Mouse (Mus musculus): ENCODE data around the gene Aldh6a1. TPM values are rescaled to one million over a fixed set of nuclear protein-coding genes. Genes with fewer than 3 reads are reported as not detected.

The Aldh6a1 gene
- 39.1 and 40.5 TPM in 2 replicates for polyA plus RNA-seq (2015; fragmentation: Nextera tagmentation; extraction: Ambion mirVana)

DNA sequence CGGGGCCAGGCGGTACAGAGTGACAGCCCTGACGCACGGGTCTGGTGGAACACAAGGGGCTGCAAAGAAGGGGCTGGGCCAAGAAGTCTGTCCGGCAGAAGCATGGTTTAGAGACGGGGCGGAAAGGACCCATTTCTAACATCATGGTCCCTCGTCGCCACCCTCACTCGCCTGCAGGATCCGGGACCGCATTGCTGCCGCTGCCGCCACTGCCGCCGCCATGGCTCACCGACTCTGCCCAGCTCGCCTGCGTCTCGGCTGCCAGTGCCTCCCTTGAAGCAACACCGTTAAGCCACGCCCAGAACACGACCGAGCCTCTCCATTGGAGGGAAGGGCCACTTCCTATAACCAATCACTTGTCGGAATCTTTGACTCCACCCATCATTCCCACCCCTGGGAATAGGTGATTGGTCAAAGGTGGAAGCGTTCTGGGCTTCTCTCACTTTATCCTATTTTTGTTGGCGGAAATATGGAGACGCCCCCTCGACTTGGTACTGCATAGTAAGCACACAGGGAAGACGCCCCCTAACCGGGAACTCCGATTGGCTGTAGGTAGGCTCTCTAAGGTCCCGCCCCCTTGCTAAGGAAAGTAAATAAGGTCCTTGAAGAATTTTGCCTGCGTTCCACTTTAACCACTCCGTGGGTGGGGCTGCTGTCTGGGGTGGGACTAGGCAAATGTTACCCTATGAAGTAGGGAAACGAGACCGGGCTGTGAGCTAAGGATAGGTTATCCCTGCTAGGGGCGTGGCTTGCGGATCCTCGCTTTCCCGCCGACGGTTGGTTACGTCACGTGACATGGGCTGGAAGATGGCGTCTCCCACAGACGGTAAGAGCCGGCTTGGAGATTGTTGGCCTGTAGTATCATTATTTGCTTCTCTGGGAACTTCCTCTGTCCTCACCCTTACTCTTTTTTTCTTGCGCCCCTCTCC lies at the start of gene Aldh6a1, which contains the start of gene Lin52:
Gene Aldh6a1, minus strand, starts transcription at position 287 of the 929 bp plus-strand sequence.
Gene Lin52, plus strand, starts transcription at position 705 of the 929 bp plus-strand sequence.
- H3K9me3 ChIP-seq = no peaks in the 10 kb centered on the region
- peaks cover 21% of the 10 kb centered on the region for H3K4me1 ChIP-seq
- H3K27ac ChIP-seq = peak within 1 kb of the TSS; percentile 81
- H3K9ac ChIP-seq = peak within 1 kb of the TSS; percentile 68
- H3K4me2 ChIP-seq = peak within 1 kb of the TSS; percentile 95
- WGBS = 0% methylated on average over 49 of the region's 49 CpGs
- no peaks in the 10 kb centered on the region for H3K36me3 ChIP-seq
- no peaks in the 10 kb centered on the region; the same call in 1 of the 2 replicates for H3K27me3 ChIP-seq
- peak; percentile 99 for ATAC-seq (ENCODE audit: borderline replicate concordance, extremely low read depth, low FRiP score, low TSS enrichment)
- H3K4me3 ChIP-seq = peak within 1 kb of the TSS; percentile 78

DNA sequence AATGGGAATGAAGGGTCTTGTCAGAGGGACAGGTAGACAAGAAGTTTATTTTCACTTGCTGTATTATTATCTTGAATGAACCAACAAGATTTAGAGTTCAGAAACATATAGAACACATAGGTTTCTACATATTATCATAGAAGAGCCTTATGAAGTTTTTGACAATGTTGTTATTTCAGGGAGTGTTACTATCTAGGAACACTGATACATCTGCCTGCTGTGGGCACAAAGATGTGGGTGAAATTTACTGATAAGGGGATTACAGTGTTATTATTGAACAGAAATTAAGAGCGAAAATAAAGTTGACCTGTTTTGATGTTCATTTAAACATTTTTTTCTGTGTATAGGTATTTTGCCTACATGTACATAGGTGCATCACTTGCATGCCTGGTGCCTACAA lies 46.0 kb upstream of the Aldh6a1 start:
- Histone ChIP-seq H3K36me3 (no peaks in the 10 kb centered on the region), H3K4me1 (peaks cover 5% of the 10 kb centered on the region; the same call in 1 of the 2 replicates), H3K9me3 (no peaks in the 10 kb centered on the region), H3K27ac (no peak overlapping the region), H3K4me2 (no peak overlapping the region), H3K4me3 (no peak overlapping the region), H3K9ac (no peak overlapping the region), H3K27me3 (no peaks in the 10 kb centered on the region)
- ATAC-seq (ENCODE audit: borderline replicate concordance, extremely low read depth, low FRiP score, low TSS enrichment) = no peak
- 95% methylated on average over 1 of the region's 1 CpGs for WGBS

- no peak for ATAC-seq (ENCODE audit: borderline replicate concordance, extremely low read depth, low FRiP score, low TSS enrichment)
Observed at GRCm38 (mm10) chr12:84487324-84488056, 36.7 kb upstream of the Aldh6a1 start.

GRCm38 (mm10) chr12:84482778-84483585 lies 32.2 kb upstream of the Aldh6a1 start:
- Histone ChIP-seq H3K27ac (no peak overlapping the region), H3K36me3 (no peaks in the 10 kb centered on the region), H3K4me1 (peaks cover 8% of the 10 kb centered on the region), H3K9ac (no peak overlapping the region), H3K27me3 (no peaks in the 10 kb centered on the region), H3K4me2 (no peak overlapping the region), H3K4me3 (no peak overlapping the region), H3K9me3 (no peaks in the 10 kb centered on the region)
- ATAC-seq (ENCODE audit: borderline replicate concordance, extremely low read depth, low FRiP score, low TSS enrichment) = no peak
- 81% methylated on average over 14 of the region's 14 CpGs for WGBS

More at GRCm38 (mm10) chr12:84487324-84488056, 36.7 kb upstream of the Aldh6a1 start:
- H3K36me3 ChIP-seq = no peaks in the 10 kb centered on the region
- no peaks in the 10 kb centered on the region for H3K27me3 ChIP-seq
- H3K4me1 ChIP-seq = peaks cover 19% of the 10 kb centered on the region
- no peak overlapping the region for H3K4me2 ChIP-seq
- no peak overlapping the region for H3K27ac ChIP-seq
- 21% methylated on average over 8 of the region's 8 CpGs for WGBS
- H3K9ac ChIP-seq = no peak overlapping the region
- H3K4me3 ChIP-seq = no peak overlapping the region
- no peaks in the 10 kb centered on the region for H3K9me3 ChIP-seq

DNA sequence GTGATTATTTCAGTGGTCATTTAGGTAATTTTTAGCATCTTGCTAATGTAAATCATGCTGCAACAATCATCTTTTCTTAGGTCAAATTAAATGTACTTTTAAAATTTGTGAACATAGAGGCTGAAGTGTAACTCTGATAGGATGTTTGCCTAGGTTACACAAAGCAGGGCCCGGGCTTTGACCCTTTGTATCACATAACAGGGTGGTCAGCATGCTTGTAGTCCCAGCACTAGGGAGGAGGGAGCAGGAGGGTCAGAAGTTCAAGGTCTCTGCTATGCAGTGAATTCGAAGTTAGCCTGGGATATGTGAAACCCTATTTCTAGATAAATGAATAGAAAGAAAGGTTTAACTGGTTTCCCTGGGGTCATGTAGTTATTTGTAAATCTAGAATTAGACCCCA lies 30.4 kb upstream of the Aldh6a1 start:
- WGBS = 39% methylated on average over 2 of the region's 2 CpGs
- no peak for ATAC-seq (ENCODE audit: borderline replicate concordance, extremely low read depth, low FRiP score, low TSS enrichment)

DNA sequence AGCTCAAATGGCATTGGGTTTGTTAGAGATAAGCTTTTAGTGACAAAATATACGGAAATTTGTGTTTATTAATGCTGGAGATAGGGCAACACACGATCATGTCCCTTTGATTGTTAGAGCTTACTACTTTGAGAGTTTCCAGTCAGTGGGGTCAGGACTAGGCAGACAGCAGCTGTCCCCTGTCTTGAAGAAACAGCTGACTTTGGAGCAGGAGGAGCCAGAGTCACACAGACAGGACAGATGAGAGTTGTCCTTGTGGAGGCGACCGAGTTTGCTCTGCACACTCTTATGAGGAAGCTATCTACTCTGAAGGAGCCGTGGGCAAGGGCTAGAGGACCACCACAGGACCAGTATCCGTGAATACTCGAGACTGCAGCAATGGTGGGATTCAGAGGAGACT lies 28.1 kb upstream of the Aldh6a1 start:
- Histone ChIP-seq H3K4me2 (no peak overlapping the region), H3K36me3 (0 out of 2 replicates have a peak, but pooled peaks cover 4% of the 10 kb centered on the region), H3K9ac (no peak overlapping the region), H3K4me3 (no peak overlapping the region), H3K9me3 (no peaks in the 10 kb centered on the region), H3K27ac (no peak overlapping the region), H3K27me3 (no peaks in the 10 kb centered on the region), H3K4me1 (no peaks in the 10 kb centered on the region)
- no peak for ATAC-seq (ENCODE audit: borderline replicate concordance, extremely low read depth, low FRiP score, low TSS enrichment)
- 78% methylated on average over 7 of the region's 7 CpGs for WGBS

More for the DNA sequence above, 30.4 kb upstream of the Aldh6a1 start:
- Histone ChIP-seq H3K4me1 (no peaks in the 10 kb centered on the region), H3K4me3 (no peak overlapping the region), H3K27me3 (no peaks in the 10 kb centered on the region), H3K9me3 (no peaks in the 10 kb centered on the region), H3K27ac (no peak overlapping the region), H3K4me2 (no peak overlapping the region), H3K36me3 (no peaks in the 10 kb centered on the region), H3K9ac (no peak overlapping the region)

- H3K9me3 ChIP-seq = no peaks in the 10 kb centered on the region
Observed at GRCm38 (mm10) chr12:84468701-84469100, 17.9 kb upstream of the Aldh6a1 start.

DNA sequence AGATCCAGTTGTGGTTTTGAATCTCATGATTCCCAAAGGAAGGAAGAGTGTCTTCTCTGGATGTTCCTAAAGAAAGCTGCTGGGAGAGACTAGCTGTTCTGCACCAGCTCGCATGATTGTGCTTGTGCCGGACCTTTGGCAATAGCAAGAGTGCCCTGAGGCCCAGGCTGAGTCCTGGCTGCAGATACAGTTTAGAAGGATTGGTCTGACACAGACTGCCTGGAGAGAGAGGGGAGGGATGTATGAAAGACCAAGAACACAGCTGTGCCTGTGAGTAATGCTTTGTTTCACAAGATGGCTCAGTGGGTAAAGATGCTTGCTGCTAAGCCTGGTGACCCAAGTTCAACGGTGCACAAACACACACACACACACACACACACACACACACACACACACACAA lies 12.1 kb upstream of the Aldh6a1 start:
- no peak overlapping the region for H3K4me3 ChIP-seq
- no peaks in the 10 kb centered on the region for H3K27me3 ChIP-seq
- H3K9ac ChIP-seq = no peak overlapping the region
- H3K9me3 ChIP-seq = no peaks in the 10 kb centered on the region
- WGBS = 85% methylated on average over 3 of the region's 3 CpGs
- H3K4me1 ChIP-seq = no peaks in the 10 kb centered on the region
- H3K27ac ChIP-seq = no peak overlapping the region
- H3K36me3 ChIP-seq = peaks cover 42% of the 10 kb centered on the region
- no peak for ATAC-seq (ENCODE audit: borderline replicate concordance, extremely low read depth, low FRiP score, low TSS enrichment)
- no peak overlapping the region for H3K4me2 ChIP-seq

More at GRCm38 (mm10) chr12:84468701-84469100, 17.9 kb upstream of the Aldh6a1 start:
- no peak overlapping the region for H3K27ac ChIP-seq
- no peaks in the 10 kb centered on the region for H3K27me3 ChIP-seq
- no peak overlapping the region for H3K4me3 ChIP-seq
- WGBS = 0% methylated on average over 1 of the region's 1 CpGs
- peaks cover 15% of the 10 kb centered on the region; the same call in 1 of the 2 replicates for H3K36me3 ChIP-seq
- ATAC-seq (ENCODE audit: borderline replicate concordance, extremely low read depth, low FRiP score, low TSS enrichment) = no peak
- H3K9ac ChIP-seq = no peak overlapping the region
- no peaks in the 10 kb centered on the region for H3K4me1 ChIP-seq
- H3K4me2 ChIP-seq = no peak overlapping the region

DNA sequence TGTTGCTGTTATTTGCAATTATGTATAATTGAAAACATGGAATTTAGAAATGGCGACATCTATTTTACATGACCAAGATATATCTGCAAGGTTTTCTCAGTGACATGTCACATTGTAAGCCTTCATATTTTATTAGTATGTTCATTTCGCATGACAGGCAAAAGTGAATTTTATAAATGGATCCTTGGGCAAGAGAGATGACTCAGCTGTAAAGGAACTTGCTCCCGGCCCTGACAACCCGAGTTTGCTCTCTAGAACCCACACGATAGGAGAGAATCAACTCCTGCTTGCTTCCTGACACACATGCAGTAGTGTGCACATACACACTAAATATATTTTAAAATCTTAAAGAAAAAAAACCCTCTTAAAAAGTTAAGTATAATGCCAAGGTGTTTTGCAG lies 10.6 kb upstream of the Aldh6a1 start:
- H3K4me1 ChIP-seq = no peaks in the 10 kb centered on the region
- no peak overlapping the region for H3K4me3 ChIP-seq
- H3K9ac ChIP-seq = no peak overlapping the region
- no peaks in the 10 kb centered on the region for H3K9me3 ChIP-seq
- H3K36me3 ChIP-seq = peaks cover 49% of the 10 kb centered on the region
- H3K27ac ChIP-seq = no peak overlapping the region
- H3K27me3 ChIP-seq = no peaks in the 10 kb centered on the region
- H3K4me2 ChIP-seq = no peak overlapping the region
- WGBS = 90% methylated on average over 5 of the region's 5 CpGs
- ATAC-seq (ENCODE audit: borderline replicate concordance, extremely low read depth, low FRiP score, low TSS enrichment) = no peak

- Histone ChIP-seq H3K9ac (no peak overlapping the region), H3K4me1 (no peaks in the 10 kb centered on the region), H3K27ac (no peak overlapping the region), H3K4me2 (no peak overlapping the region), H3K36me3 (peaks cover 48% of the 10 kb centered on the region), H3K27me3 (no peaks in the 10 kb centered on the region), H3K9me3 (no peaks in the 10 kb centered on the region), H3K4me3 (no peak overlapping the region)
- ATAC-seq (ENCODE audit: borderline replicate concordance, extremely low read depth, low FRiP score, low TSS enrichment) = no peak
- 46% methylated on average over 1 of the region's 1 CpGs for WGBS
Observed at GRCm38 (mm10) chr12:84459845-84460244, 9.0 kb upstream of the Aldh6a1 start.

- Histone ChIP-seq H3K4me2 (no peak overlapping the region), H3K4me1 (peaks cover 11% of the 10 kb centered on the region)
- WGBS = 88% methylated on average over 3 of the region's 3 CpGs
Observed at GRCm38 (mm10) chr12:84456911-84457310, 6.1 kb upstream of the Aldh6a1 start.

More at GRCm38 (mm10) chr12:84456911-84457310, 6.1 kb upstream of the Aldh6a1 start:
- Histone ChIP-seq H3K27ac (no peak overlapping the region), H3K27me3 (no peaks in the 10 kb centered on the region), H3K9me3 (no peaks in the 10 kb centered on the region), H3K9ac (no peak overlapping the region), H3K36me3 (peaks cover 27% of the 10 kb centered on the region), H3K4me3 (no peak overlapping the region)
- no peak for ATAC-seq (ENCODE audit: borderline replicate concordance, extremely low read depth, low FRiP score, low TSS enrichment)

Measured in lung, embryonic 15.5 days (tissue).